Mouse (Mus musculus): ENCODE data around the gene Med4.
A peak's percentile ranks its signal among the peaks of the same experiment; 100 is the strongest.

Gene Med4

DNA sequence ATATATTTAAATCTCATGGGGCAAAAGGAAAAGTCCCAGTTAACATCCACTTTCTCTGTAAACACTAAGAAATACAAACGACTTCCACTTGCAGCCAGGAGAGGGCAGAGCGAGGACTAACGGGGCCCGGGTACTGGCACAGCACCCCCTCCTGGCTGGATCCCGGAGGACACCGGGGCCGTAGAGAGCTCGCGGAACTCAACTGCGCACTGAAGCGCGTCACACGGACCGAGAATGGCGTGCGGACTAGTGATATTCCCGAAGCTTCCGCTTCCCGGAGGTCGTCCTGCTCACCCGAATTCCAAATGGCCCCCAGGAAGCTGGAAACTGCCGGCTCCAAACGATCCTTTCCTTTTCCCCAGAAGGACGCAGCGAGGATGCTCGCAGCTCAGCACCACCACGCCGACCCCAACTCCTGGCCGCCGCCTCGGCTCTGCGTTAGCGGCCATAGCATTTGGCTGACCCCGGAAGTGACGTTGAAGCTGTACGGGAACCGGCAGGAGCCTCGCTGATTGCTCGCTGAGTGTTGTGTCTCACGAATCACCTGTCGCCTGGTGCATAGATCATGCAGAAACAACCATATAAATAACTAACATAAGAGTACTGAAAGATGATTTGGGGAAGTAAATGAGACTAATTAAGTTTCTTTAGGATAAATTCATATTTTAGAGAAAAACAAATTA, 15.1 kb downstream of the Med4 start, which contains the start of gene Sucla2:
Gene Sucla2, plus strand, starts transcription at position 554 of the 683 bp plus-strand sequence.
- peak; percentile 86; the same call in 1 of the 2 replicates for TF ChIP-seq GATA4 (IDR thresholded peaks at IDR 0.05; ENCODE audit: insufficient replicate concordance, low read length)

- TF ChIP-seq GATA4 (IDR thresholded peaks at IDR 0.05; ENCODE audit: insufficient replicate concordance, low read length) = no peak
These were observed 24.1 kb downstream of the Med4 start for GRCm38 (mm10) chr14:73533755-73534465.

DNA sequence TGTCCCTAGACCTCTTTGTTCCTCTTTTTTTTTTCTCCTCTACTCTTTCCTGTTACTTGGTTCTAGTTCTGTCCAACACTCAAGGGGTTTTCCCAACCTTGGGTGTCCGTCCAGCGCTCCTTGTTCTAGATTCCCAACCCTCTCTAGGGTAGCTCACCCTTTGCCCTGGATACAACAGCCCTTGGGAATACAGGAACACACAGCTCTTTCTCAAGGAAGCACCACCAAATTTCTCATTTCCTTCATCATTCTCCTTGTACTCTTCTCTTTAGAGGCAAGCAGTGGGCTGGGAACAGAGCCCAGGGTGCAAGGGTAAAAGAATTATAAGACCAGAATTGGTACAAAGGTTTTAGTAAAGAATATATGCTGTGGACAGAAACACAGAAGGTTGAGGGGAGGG, 25.8 kb downstream of the Med4 start:
- TF ChIP-seq GATA4 (IDR thresholded peaks at IDR 0.05; ENCODE audit: insufficient replicate concordance, low read length) = no peak

- no peak for TF ChIP-seq GATA4 (IDR thresholded peaks at IDR 0.05; ENCODE audit: insufficient replicate concordance, low read length)
These were observed 34.0 kb downstream of the Med4 start for GRCm38 (mm10) chr14:73543781-73544180.

DNA sequence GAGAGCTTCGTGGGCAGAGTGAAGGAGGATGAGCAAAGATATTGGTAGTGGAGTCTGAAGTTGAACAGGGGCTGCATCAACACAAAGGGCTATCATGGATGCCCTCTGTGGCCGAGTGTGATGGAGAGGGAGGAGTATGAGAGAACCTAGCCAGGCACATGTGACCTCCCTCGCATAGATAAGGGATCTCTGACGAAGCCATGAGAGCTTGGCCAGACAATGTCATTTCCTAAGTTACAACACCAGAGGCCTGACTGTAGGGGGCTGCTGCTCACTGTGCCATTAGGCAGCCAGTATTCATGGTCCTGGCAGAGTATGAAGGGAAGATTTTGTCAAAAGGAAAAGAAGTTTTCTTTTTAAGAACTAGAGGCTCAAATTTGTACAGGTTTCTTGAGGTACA, 37.2 kb downstream of the Med4 start:
- TF ChIP-seq GATA4 (IDR thresholded peaks at IDR 0.05; ENCODE audit: insufficient replicate concordance, low read length) = no peak

GRCm38 (mm10) chr14:73548051-73548450, 38.2 kb downstream of the Med4 start, which contains the start of gene Nudt15:
Nudt15 (minus strand) TSS chr14:73548242.
- no peak for TF ChIP-seq GATA4 (IDR thresholded peaks at IDR 0.05; ENCODE audit: insufficient replicate concordance, low read length)

- TF ChIP-seq GATA4 (IDR thresholded peaks at IDR 0.05; ENCODE audit: insufficient replicate concordance, low read length) = no peak
These were observed 40.5 kb downstream of the Med4 start for GRCm38 (mm10) chr14:73550291-73550690.

DNA sequence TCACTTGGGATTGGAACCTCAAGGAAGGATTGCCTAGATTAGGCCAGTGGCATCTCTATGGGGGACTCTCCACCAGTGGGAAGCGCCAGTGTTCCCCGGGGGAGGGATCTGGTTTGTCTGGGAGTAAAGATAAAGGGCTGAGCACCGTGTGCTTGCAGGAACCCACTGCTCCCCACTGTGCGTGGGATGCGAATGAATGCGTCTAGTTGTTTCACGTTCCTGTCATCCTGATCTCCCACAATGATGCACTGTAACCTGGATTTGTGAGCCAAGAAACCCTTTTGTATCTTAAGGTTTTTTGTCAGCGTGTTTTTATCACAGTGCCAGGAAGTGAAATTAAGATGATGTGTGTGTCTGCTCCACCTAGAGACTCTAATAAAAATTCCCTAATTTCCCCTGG, 40.9 kb downstream of the Med4 start:
- no peak for TF ChIP-seq GATA4 (IDR thresholded peaks at IDR 0.05; ENCODE audit: insufficient replicate concordance, low read length)

- no peak for TF ChIP-seq GATA4 (IDR thresholded peaks at IDR 0.05; ENCODE audit: insufficient replicate concordance, low read length)
These were observed 41.3 kb downstream of the Med4 start for GRCm38 (mm10) chr14:73551164-73551563.

- peak; percentile 62; the same call in 1 of the 2 replicates for TF ChIP-seq GATA4 (IDR thresholded peaks at IDR 0.05; ENCODE audit: insufficient replicate concordance, low read length)
These were observed 42.7 kb downstream of the Med4 start for GRCm38 (mm10) chr14:73552341-73553121.

DNA sequence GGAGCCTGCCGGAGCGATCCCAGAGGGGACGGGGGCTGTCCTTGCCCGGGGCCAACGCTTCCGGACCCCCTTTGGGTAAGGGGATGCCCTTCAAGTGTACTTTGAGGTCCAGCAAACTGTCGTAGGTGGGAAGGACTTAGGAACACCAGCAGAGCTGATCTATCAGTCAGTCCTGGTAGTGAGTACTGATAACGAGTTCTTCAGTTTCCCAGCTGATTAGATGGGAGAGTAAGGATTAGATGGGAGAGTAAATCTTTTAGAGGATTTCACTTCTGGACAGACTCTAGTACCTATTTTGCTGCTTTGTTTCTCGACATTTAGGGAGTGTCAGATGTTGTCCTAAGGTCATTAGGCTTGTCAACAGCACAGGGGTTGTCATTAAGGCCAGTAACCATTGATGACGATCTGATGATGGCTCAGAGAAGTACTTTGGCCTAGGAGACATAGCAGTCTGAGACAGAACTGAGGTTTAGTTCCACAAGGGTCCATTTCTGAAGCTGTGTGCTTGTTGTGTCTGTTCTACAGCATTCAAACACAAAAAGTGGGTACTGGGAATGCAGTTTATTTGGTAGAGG, 43.4 kb downstream of the Med4 start:
- TF ChIP-seq GATA4 (IDR thresholded peaks at IDR 0.05; ENCODE audit: insufficient replicate concordance, low read length) = no peak
